Mouse (Mus musculus): ENCODE results near the gene Tyro3.

Gene Tyro3

GRCm38 (mm10) chr2:119797279-119797783 lies at the start of gene Tyro3:
Gene Tyro3 (plus strand): TSS chr2:119797733.
- no peak for DNase-seq (ENCODE audit: low read depth, low spot score)

DNA sequence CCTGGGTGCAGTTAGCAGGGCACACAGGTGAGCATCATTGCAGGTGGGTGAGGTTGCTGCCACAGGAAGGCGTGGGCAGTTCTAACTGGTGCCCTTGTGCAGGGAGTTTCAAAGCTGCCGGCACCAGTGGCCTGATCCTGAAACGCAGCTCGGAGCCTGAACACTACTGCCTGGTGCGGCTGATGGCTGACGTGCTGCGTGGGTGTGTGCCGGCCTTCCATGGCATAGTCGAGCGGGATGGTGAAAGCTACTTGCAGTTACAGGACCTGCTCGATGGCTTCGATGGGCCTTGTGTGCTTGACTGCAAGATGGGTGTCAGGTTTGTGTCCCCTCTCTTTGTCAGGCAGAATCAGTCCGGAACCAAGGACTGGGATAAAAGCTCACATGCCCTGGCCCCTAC lies 48.3 kb upstream of the Tyro3 start:
- no peak for DNase-seq (ENCODE audit: low read depth, low spot score)

DNA sequence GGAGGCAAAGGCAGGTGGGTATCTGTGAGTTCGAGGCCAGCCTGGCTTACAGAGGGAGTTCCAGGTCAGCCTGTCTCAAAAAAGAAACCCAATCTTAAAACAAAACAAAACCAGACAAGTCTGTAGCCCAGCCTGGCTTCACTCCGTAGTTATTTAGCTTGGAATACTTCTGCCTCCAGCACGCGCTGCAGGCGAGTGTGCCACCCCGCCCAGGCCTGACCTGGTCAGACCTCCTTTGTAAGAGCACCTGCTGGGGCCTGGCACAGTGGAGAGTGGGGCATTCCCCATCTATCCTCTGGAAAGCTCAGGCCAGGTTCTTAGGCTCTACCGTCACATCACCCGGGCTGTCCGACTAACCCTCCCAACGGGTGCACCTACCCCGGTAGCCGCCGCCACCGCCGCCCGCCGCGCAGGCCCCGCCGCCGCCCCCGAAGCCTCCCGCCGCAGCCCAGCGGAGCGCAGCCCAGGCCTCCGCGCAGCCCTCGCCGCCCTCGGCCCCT lies 39.9 kb upstream of the Tyro3 start:
- DNase-seq (ENCODE audit: low read depth, low spot score): no peak

GRCm38 (mm10) chr2:119758101-119758843 lies 39.3 kb upstream of the Tyro3 start:
- DNase-seq (ENCODE audit: low read depth, low spot score): no peak

- no peak for DNase-seq (ENCODE audit: low read depth, low spot score)
Measured at GRCm38 (mm10) chr2:119758844-119759835, 38.4 kb upstream of the Tyro3 start.

- DNase-seq (ENCODE audit: low read depth, low spot score): no peak
Measured at GRCm38 (mm10) chr2:119760251-119760650, 37.3 kb upstream of the Tyro3 start, which contains the start of gene Ltk. Gene Ltk (minus strand): TSS chr2:119760431.

GRCm38 (mm10) chr2:119762276-119762675 lies 35.3 kb upstream of the Tyro3 start:
- no peak for DNase-seq (ENCODE audit: low read depth, low spot score)

DNA sequence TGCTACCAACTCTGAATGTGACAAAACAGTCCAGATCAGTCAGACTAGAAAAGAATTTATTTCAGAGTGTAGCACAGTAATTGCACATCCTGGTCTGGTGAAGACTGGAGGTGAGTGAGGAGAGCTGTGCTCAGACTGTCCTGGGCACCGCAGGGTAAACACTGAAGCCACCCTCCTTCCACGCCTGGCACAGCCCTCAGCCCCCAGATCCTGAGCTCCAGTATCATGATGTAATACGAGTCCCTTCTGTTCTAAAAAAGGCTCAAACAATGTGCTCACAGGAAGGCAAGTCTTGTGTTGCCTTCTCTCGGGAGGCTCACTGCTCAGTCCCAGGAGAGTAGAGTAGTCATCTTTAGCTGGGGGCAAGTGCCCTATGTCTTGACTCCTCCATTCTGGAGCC lies 33.6 kb upstream of the Tyro3 start:
- DNase-seq (ENCODE audit: low read depth, low spot score): no peak

DNA sequence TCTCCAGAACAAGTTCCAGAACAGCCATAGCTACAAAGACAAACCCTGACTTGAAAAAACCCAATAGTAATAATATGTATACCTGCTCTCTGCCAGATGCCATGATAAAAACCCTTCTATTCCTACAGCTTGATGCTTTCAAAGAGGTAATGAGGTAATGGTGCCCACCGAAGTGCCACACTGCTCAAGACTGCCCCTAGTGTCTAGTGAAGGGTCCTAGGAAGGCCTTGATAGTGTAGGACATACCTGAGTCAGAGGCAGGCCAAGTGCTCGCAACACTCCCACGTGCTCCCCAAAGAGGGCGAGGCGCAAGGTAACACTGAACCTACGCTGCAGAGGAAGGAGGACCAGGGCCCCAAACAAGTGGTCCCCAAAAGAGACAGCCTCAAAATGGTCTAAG lies 30.3 kb upstream of the Tyro3 start:
- no peak for DNase-seq (ENCODE audit: low read depth, low spot score)

DNA sequence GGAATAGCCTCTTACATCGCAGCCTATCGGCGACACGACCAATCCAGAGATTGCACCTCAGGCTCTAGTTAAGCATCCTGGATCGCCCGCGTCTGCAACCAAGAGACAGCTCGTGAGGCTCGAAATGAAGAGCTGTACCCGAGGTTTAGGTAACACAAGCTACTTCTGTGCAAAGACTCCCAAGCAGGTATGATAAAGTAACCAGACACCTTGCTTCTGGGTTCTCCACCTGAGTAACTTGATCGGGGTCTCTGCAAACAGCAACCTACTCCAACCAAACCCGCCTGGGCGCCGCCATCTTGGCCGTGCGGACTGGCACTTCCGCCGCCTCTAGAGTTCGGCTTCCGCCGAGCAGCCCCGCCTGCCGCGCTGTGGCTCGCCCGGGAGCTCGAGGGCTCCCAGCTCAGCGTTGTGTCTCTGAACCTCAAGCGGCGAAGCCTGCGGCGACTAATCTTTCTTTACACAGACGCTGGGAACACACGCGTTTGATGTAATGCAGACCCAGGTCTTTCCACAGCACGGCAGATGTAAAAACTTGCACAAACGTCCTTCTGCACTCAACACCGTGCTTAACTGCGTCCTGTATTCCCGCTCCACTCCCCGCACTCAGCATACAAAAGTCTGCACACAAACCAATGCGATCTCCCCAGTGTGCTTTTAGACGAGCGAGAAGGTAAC lies 10.2 kb upstream of the Tyro3 start, which contains the start of gene Rpap1:
Gene Rpap1, minus strand, starts transcription at position 332 of the 678 bp plus-strand sequence.
- peak; percentile 61 for DNase-seq (ENCODE audit: low read depth, low spot score)

DNA sequence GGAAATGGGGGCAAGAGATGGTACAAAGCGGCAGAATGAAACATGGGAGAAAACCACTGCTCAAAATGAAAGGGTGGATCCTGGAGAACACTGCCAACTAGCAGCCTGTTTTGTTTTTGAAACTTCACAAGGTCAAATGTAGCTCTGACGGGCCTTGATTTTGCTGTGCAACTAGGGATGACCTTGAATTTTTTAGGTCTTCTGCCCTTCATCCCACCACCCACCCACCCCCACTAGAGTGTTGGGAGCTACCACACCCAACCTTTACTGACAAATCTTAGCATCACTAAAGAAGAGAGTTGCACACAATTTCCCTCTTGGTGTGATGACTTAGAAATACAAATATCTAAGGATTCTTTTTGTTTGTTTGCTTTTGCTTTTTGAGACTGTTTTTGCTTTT lies 7.5 kb upstream of the Tyro3 start:
- no peak for DNase-seq (ENCODE audit: low read depth, low spot score)

DNA sequence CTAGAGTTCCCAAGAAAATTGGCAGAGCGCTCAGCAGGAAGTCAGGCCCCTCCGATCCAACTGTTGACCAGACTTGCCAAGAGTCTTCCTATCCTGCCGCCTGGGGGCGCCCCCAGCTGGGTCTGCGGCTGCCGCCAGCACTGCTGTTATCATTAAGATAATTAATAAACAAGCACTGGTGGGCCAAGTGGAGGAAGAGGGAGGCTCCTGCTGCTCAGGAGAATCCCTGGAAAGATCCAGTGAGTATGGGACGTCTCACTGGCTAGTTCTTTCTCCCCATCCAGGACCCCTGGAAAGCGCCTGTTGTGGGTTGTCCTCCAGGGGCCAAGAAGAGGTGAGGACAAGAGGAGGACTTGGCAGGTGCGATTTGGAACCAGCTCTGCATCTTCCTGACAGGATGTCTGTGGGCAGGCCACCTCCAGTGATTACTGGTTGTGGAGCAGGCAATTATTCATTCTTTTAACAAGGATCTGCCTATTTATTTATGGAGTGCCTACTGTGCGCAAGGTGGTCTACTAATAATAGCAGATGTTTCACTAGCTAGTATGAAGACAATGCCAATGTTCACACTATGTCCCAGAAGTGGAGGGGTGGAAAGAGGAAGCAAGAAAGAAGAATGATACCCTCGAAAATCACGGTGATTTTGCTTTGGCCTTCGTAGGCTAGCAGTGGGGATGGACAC lies 854 bp downstream of the Tyro3 start:
- DNase-seq (ENCODE audit: low read depth, low spot score): no peak

GRCm38 (mm10) chr2:119799181-119799960 lies 1.8 kb downstream of the Tyro3 start:
- no peak for DNase-seq (ENCODE audit: low read depth, low spot score)

DNA sequence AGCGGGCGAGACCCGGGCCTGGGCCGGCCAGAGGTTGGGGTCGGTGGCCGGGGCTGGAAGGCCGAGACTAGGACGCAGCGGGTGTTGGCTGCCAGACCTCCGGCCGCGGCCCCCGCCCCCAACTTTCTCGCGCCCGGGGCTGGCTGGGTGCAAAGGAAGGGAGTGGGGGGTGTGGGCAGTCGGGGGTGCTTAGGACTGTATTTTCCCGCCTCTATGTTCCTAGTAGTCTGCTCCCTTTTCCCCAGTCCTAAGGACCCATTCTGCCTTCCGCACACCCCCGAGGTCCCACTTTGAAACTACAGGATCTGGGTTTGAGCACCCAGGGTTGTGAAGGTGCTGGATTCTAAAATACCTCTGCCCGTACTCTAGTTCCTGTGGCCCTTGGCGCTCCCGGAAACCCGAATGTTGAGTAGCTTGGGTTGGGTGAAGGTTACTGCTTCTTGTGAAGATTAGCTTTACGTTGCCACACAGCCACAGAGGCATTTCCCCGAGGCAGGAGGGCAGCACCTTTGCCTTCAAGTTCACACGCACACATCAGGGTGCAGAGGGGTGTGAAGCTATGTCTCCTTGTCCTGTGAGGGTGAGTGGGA lies 2.5 kb downstream of the Tyro3 start:
- no peak for DNase-seq (ENCODE audit: low read depth, low spot score)

DNA sequence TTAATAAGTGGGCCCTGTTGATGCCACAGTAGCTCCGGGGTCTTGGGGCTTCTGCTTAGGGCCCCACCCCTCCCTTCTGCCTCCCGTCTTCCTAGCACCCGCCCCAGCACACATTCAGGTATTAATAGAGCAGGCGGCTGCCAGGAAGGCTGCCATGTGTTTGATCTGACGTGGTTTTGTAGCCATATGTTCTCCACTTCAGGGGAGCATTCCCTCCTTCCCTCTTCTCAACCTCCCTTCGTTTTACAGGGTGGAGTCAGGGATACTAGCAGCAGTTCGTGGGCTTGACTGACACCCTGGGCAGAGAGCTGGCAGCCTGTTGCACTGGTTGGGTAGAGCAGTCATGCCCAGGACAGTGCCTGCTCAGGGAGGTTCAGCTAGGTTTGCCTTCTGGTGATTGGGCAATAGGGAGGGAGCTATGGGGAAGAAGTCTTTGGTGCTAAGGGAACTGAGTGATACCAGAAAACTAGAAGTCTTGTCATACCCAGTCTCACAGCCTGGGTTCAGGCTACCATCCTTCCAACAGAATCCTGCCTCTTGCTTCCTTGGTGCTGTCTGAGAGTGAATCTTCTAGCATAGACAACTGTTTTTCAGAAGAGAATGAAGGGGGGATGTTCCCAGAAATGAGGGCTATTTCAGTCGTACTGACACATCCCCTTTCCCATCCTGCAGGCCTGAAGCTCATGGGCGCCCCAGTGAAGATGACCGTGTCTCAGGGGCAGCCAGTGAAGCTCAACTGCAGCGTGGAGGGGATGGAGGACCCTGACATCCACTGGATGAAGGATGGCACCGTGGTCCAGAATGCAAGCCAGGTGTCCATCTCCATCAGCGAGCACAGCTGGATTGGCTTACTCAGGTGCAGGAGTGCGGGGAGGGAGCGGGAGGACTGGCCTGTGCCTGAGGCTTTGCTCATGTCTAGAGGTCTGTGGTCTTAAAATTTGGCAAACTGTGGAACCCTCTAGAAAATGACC lies 3.6 kb downstream of the Tyro3 start:
- DNase-seq (ENCODE audit: low read depth, low spot score): no peak

- peak; percentile 52 for DNase-seq (ENCODE audit: low read depth, low spot score)
Measured at GRCm38 (mm10) chr2:119802767-119803617, 5.5 kb downstream of the Tyro3 start.

GRCm38 (mm10) chr2:119803618-119804274 lies 6.2 kb downstream of the Tyro3 start:
- DNase-seq (ENCODE audit: low read depth, low spot score): no peak

Measured in retina, adult 2 months (tissue).